Mouse (Mus musculus): ENCODE data around the gene Sstr3. TPM values are rescaled to one million over a fixed set of nuclear protein-coding genes. Genes with fewer than 3 reads are reported as not detected.

Gene Sstr3
- total and polyA plus RNA-seq, 2 experiments from 2014 or later = 0.04 to 0.12 TPM

DNA sequence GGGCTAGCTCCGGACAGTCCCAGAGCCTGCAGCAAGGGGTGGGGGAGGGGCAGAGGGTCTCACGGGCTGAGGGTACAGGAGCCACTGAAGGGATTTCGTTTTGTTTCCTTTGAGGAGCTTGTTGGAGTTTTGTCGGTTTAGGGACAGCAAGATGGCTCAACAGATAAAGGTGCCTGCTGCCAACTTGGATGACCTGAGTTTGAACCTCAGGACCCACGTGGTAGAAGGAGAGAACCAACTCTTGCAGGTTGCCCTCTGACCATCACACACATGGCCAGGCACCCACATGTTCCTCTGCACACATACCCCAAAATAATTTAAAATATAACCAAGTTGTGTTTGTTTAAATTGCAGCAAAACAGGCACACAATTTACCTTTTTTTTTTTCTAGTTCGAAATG lies 45.5 kb upstream of the Sstr3 start:
- H3K27ac ChIP-seq (ENCODE audit: low read depth) = no peak overlapping the region
- H3K4me2 ChIP-seq (ENCODE audit: low read depth, low read length) = no peak overlapping the region
- no peaks in the 10 kb centered on the region for H3K4me1 ChIP-seq (ENCODE audit: control insufficient read depth, insufficient read depth)
- DNase-seq (ENCODE audit: low spot score) = no peak
- H3K36me3 ChIP-seq (replicated peaks; ENCODE audit: control insufficient read depth, insufficient read depth, low read length) = no peaks in the 10 kb centered on the region
- H3K4me3 ChIP-seq (ENCODE audit: low read depth, low read length) = no peak overlapping the region
- no peak for ATAC-seq (ENCODE audit: insufficient read depth, low read depth)
- H3K9me3 ChIP-seq (replicated peaks; ENCODE audit: control insufficient read depth, low read length) = no peaks in the 10 kb centered on the region; the same call in 1 of the 2 replicates
- no peaks in the 10 kb centered on the region for H3K27me3 ChIP-seq (ENCODE audit: control insufficient read depth, insufficient read depth, low read length)
- no peak for TF ChIP-seq EP300 (IDR thresholded peaks at IDR 0.05; ENCODE audit: low read depth)
- no peak for TF ChIP-seq CTCF (IDR thresholded peaks at IDR 0.05; ENCODE audit: low read depth)
- WGBS = 55% methylated on average over 6 of the region's 6 CpGs
- H3K9ac ChIP-seq (replicated peaks; ENCODE audit: low read depth, low read length) = no peak overlapping the region

- Histone ChIP-seq H3K4me1 (ENCODE audit: control insufficient read depth, insufficient read depth) (no peaks in the 10 kb centered on the region), H3K36me3 (replicated peaks; ENCODE audit: control insufficient read depth, insufficient read depth, low read length) (no peaks in the 10 kb centered on the region), H3K9me3 (replicated peaks; ENCODE audit: control insufficient read depth, low read length) (no peaks in the 10 kb centered on the region; the same call in 1 of the 2 replicates), H3K27me3 (ENCODE audit: control insufficient read depth, insufficient read depth, low read length) (no peaks in the 10 kb centered on the region), H3K4me2 (ENCODE audit: low read depth, low read length) (no peak overlapping the region), H3K9ac (replicated peaks; ENCODE audit: low read depth, low read length) (no peak overlapping the region), H3K4me3 (ENCODE audit: low read depth, low read length) (no peak overlapping the region), H3K27ac (ENCODE audit: low read depth) (no peak overlapping the region)
- no peak for TF ChIP-seq EP300 (IDR thresholded peaks at IDR 0.05; ENCODE audit: low read depth)
- no peak for TF ChIP-seq CTCF (IDR thresholded peaks at IDR 0.05; ENCODE audit: low read depth)
- WGBS = 72% methylated on average over 4 of the region's 4 CpGs
- DNase-seq (ENCODE audit: low spot score) (no peak), ATAC-seq (ENCODE audit: insufficient read depth, low read depth) (no peak)
Measured at GRCm38 (mm10) chr15:78588900-78589299, 44.4 kb upstream of the Sstr3 start.

- no peaks in the 10 kb centered on the region; the same call in 1 of the 2 replicates for H3K9me3 ChIP-seq (replicated peaks; ENCODE audit: control insufficient read depth, low read length)
- DNase-seq (ENCODE audit: low spot score) = no peak
- no peak for TF ChIP-seq EP300 (IDR thresholded peaks at IDR 0.05; ENCODE audit: low read depth)
- no peaks in the 10 kb centered on the region for H3K4me1 ChIP-seq (ENCODE audit: control insufficient read depth, insufficient read depth)
- H3K27ac ChIP-seq (ENCODE audit: low read depth) = no peak overlapping the region
- no peak for ATAC-seq (ENCODE audit: insufficient read depth, low read depth)
- H3K27me3 ChIP-seq (ENCODE audit: control insufficient read depth, insufficient read depth, low read length) = no peaks in the 10 kb centered on the region
- no peak overlapping the region for H3K4me2 ChIP-seq (ENCODE audit: low read depth, low read length)
- H3K36me3 ChIP-seq (replicated peaks; ENCODE audit: control insufficient read depth, insufficient read depth, low read length) = no peaks in the 10 kb centered on the region
- 64% methylated on average over 4 of the region's 4 CpGs for WGBS
- no peak overlapping the region for H3K4me3 ChIP-seq (ENCODE audit: low read depth, low read length)
- H3K9ac ChIP-seq (replicated peaks; ENCODE audit: low read depth, low read length) = no peak overlapping the region
Measured at GRCm38 (mm10) chr15:78588049-78588448, 43.6 kb upstream of the Sstr3 start.

DNA sequence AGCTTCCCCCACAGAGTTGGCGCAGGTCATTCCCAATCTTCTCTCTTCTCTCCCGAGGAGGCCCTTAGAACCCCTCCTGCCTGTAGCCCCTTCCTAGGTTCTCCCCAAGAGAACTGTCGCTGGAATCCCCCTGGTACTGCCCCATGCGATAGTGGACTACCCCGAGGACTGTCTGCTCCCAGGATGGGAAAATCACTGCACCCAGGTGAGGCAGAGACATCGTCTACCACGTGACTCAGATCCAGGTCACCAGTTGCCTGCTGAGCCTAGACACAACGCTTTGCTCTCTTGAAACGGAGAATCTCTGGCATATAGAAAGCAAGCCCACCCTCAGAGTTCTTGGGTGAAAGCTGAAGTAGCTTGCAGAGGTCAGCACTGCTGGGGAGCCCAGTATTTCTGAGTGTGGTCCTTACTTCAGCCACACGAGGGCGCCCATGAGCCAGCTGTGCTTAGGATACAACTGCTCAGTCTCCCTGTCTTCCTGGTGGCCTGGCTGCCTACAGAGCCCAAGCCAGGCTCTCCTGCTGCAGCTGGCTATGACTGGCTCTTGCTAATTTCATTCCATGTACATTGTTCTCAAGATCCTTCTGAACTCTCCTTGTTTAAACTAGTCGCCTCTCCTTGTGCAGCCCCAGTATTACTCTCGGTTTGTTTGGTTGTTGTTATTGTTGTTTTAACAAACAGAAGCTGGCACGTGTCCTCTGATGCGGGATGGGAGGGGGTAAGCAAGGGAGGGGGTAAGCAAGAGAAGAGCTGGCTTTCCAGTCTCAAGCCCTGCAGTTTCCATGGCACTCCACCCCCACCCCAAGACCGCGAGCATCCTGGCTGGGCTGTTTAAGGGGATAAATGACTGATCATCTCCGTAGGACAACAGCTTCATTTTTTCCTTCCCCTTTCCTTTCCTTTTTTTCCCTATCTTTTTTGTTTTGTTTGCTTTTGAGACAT lies 42.8 kb upstream of the Sstr3 start:
- H3K27me3 ChIP-seq (ENCODE audit: control insufficient read depth, insufficient read depth, low read length) = no peaks in the 10 kb centered on the region
- no peaks in the 10 kb centered on the region for H3K36me3 ChIP-seq (replicated peaks; ENCODE audit: control insufficient read depth, insufficient read depth, low read length)
- no peaks in the 10 kb centered on the region; the same call in 1 of the 2 replicates for H3K9me3 ChIP-seq (replicated peaks; ENCODE audit: control insufficient read depth, low read length)
- ATAC-seq (ENCODE audit: insufficient read depth, low read depth) (peak; percentile 71), DNase-seq (ENCODE audit: low spot score) (peak; percentile 80)
- WGBS = 52% methylated on average over 18 of the region's 18 CpGs
- no peak overlapping the region for H3K4me2 ChIP-seq (ENCODE audit: low read depth, low read length)
- no peak overlapping the region for H3K9ac ChIP-seq (replicated peaks; ENCODE audit: low read depth, low read length)
- no peaks in the 10 kb centered on the region for H3K4me1 ChIP-seq (ENCODE audit: control insufficient read depth, insufficient read depth)
- H3K4me3 ChIP-seq (ENCODE audit: low read depth, low read length) = no peak overlapping the region
- peak; percentile 92 for TF ChIP-seq CTCF (IDR thresholded peaks at IDR 0.05; ENCODE audit: low read depth)
- no peak for TF ChIP-seq EP300 (IDR thresholded peaks at IDR 0.05; ENCODE audit: low read depth)
- H3K27ac ChIP-seq (ENCODE audit: low read depth) = no peak overlapping the region

GRCm38 (mm10) chr15:78585404-78585803 lies 40.9 kb upstream of the Sstr3 start:
- Histone ChIP-seq H3K4me2 (ENCODE audit: low read depth, low read length) (no peak overlapping the region), H3K36me3 (replicated peaks; ENCODE audit: control insufficient read depth, insufficient read depth, low read length) (no peaks in the 10 kb centered on the region), H3K27ac (ENCODE audit: low read depth) (no peak overlapping the region), H3K9ac (replicated peaks; ENCODE audit: low read depth, low read length) (no peak overlapping the region), H3K4me1 (ENCODE audit: control insufficient read depth, insufficient read depth) (0 out of 2 replicates have a peak, but pooled peaks cover 5% of the 10 kb centered on the region), H3K4me3 (ENCODE audit: low read depth, low read length) (no peak overlapping the region), H3K27me3 (ENCODE audit: control insufficient read depth, insufficient read depth, low read length) (no peaks in the 10 kb centered on the region), H3K9me3 (replicated peaks; ENCODE audit: control insufficient read depth, low read length) (no peaks in the 10 kb centered on the region; the same call in 1 of the 2 replicates)
- WGBS = 85% methylated on average over 7 of the region's 7 CpGs
- ATAC-seq (ENCODE audit: insufficient read depth, low read depth) = no peak
- TF ChIP-seq EP300 (IDR thresholded peaks at IDR 0.05; ENCODE audit: low read depth) = no peak
- no peak for TF ChIP-seq CTCF (IDR thresholded peaks at IDR 0.05; ENCODE audit: low read depth)
- no peak for DNase-seq (ENCODE audit: low spot score)
